8 mouse cellular contexts compared by ENCODE assay signal in the genomic region with DNA sequence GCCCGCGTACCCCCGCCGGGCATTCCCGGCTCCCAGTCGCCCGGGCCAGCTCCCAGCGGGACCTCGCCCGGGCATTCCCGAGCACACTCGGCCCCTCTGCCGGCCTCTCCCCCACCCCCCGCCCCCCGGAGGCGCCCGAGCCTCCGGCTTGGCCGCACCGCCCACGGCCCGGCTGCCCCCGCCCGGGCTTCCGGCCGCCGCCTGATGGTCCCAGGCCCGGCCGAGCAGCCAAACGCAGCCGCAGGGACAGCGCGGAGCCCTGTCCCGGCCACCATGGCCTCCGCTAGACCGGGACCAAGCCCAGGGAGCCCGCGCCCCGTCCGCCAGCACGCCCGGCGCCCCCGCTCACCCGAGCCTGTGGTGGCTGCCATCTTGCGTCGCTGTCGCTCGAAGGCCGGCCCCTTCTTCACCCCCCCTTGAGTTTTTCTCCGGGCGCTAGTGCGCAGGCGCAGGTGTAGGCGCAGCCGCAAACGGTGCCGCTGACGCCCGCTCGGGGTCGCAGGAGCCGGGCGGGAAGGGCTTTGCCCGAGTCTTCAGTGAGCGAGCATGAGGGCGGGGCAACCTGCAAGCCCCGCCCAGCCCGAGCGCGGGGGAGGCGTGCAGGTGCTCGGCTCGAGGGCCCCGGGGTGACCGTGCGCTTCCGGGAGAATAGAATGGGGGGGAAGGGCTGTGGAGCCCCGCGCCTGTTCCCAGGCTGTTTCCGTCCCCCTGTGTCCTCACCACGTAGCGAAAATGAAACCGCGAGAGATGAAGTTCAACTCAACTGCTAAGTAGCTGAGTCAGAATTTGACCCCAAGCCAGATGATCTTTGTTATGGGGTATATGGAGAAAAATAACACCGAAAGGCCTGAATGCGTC. TPM values are rescaled to one million over a fixed set of nuclear protein-coding genes. Genes with fewer than 3 reads are reported as not detected.
DNase-seq lines count a peak whose midpoint lies in the region; ATAC-seq and TF ChIP-seq lines count a peak whose summit lies in the region.

A gene (minus strand): TSS at position 505 of the 858 bp plus-strand sequence.

- H3K9me3 ChIP-seq in forebrain, embryonic 10.5 days, result no peaks in the 10 kb centered on the region
- H3K9me3 ChIP-seq in heart, embryonic 15.5 days (replicated peaks), result no peaks in the 10 kb centered on the region
- no peaks in the 10 kb centered on the region for H3K9me3 ChIP-seq in liver, embryonic 14.5 days (ENCODE audit: control insufficient read depth, low read length)
- no peaks in the 10 kb centered on the region for H3K9me3 ChIP-seq in neural tube, embryonic 11.5 days (ENCODE audit: control insufficient read depth, low read length)
- H3K9me3 ChIP-seq in stomach, postnatal 0 days (ENCODE audit: control insufficient read depth, low read length), result no peaks in the 10 kb centered on the region

- H3K9ac ChIP-seq in heart, embryonic 15.5 days, result peak within 1 kb of the TSS; percentile 93
- H3K9ac ChIP-seq in liver, embryonic 14.5 days (replicated peaks), result peak within 1 kb of the TSS; percentile 100
- peak within 1 kb of the TSS; percentile 91 for H3K9ac ChIP-seq in neural tube, embryonic 11.5 days (ENCODE audit: low read length)
- peak within 1 kb of the TSS; percentile 94 for H3K9ac ChIP-seq in stomach, postnatal 0 days (ENCODE audit: low read length)

- no peaks in the 10 kb centered on the region for H3K27me3 ChIP-seq in forebrain, embryonic 10.5 days (ENCODE audit: poor library complexity, severe bottlenecking)
- H3K27me3 ChIP-seq in heart, embryonic 15.5 days, result no peaks in the 10 kb centered on the region
- H3K27me3 ChIP-seq in liver, embryonic 14.5 days (ENCODE audit: control insufficient read depth, insufficient read depth, low read length), result no peaks in the 10 kb centered on the region
- H3K27me3 ChIP-seq in neural tube, embryonic 11.5 days (ENCODE audit: control insufficient read depth, insufficient read depth, low read length), result no peaks in the 10 kb centered on the region
- H3K27me3 ChIP-seq in stomach, postnatal 0 days (ENCODE audit: control insufficient read depth, insufficient read depth, low read length), result no peaks in the 10 kb centered on the region

- peak; percentile 92 for DNase-seq in c-Kit-negative CD71-positive TER-119-positive erythroid progenitor cells, embryonic 14.5 days (ENCODE audit: low read depth, low spot score)
- DNase-seq in forebrain, embryonic 10.5 days (ENCODE audit: extremely low spot score, low spot score), result peak; percentile 97
- peak; percentile 94 to 98 for DNase-seq in kidney, postnatal 25 days
- peak; percentile 90 to 96 (median 94) for DNase-seq in liver, embryonic 14.5 days (ENCODE audit: low read depth in 3 of 3, low spot score in 3 of 3)
- DNase-seq in neural tube, embryonic 11.5 days (ENCODE audit: low spot score), result peak; percentile 99
- peak; percentile 99 for DNase-seq in stomach, postnatal 0 days (ENCODE audit: low spot score)

- WGBS in forebrain, embryonic 10.5 days, result under 1% methylated on average over 86 of the region's 87 CpGs
- WGBS in heart, embryonic 15.5 days, result under 1% methylated on average over 87 of the region's 87 CpGs
- under 1% methylated on average over 87 of the region's 87 CpGs for WGBS in liver, embryonic 14.5 days (ENCODE audit: insufficient replicate concordance)
- 2% methylated on average over 85 of the region's 87 CpGs for WGBS in neural tube, embryonic 11.5 days
- WGBS in stomach, postnatal 0 days, result under 1% methylated on average over 83 of the region's 87 CpGs

- ATAC-seq in CD4-positive, CD25-positive, alpha-beta regulatory T cell, adult 4 months, result peak; percentile 82
- peak; percentile 85 for ATAC-seq in heart, embryonic 15.5 days (replicated peaks; ENCODE audit: insufficient number of reproducible peaks, insufficient read depth, low FRiP score, low read depth)
- ATAC-seq in liver, embryonic 14.5 days (ENCODE audit: insufficient read depth), result peak; percentile 70
- peak; percentile 81 for ATAC-seq in neural tube, embryonic 11.5 days (ENCODE audit: insufficient read depth, low FRiP score, low TSS enrichment)
- peak; percentile 91 for ATAC-seq in stomach, postnatal 0 days (ENCODE audit: low FRiP score, low TSS enrichment)

- H3K27ac ChIP-seq in forebrain, embryonic 10.5 days, result peak within 1 kb of the TSS; percentile 99
- peak within 1 kb of the TSS; percentile 93 for H3K27ac ChIP-seq in heart, embryonic 15.5 days
- H3K27ac ChIP-seq in liver, embryonic 14.5 days, result peak within 1 kb of the TSS; percentile 96
- peak within 1 kb of the TSS; percentile 83 for H3K27ac ChIP-seq in neural tube, embryonic 11.5 days (ENCODE audit: low read depth, low read length)
- H3K27ac ChIP-seq in stomach, postnatal 0 days (replicated peaks), result peak within 1 kb of the TSS; percentile 93

- peaks cover 68% of the 10 kb centered on the region for H3K4me1 ChIP-seq in forebrain, embryonic 10.5 days
- peaks cover 61% of the 10 kb centered on the region for H3K4me1 ChIP-seq in heart, embryonic 15.5 days (replicated peaks)
- peaks cover 58 to 69% of the 10 kb centered on the region in 2 experiments for H3K4me1 ChIP-seq in liver, embryonic 14.5 days (replicated peaks; ENCODE audit: control insufficient read depth in 2 of 2, insufficient read depth in 2 of 2, low read length in 1 of 2)
- H3K4me1 ChIP-seq in neural tube, embryonic 11.5 days (ENCODE audit: control insufficient read depth, insufficient read depth, low read length), result peaks cover 26% of the 10 kb centered on the region
- peaks cover 13% of the 10 kb centered on the region for H3K4me1 ChIP-seq in stomach, postnatal 0 days (replicated peaks; ENCODE audit: control insufficient read depth, insufficient read depth)

- peak; percentile 52 for TF ChIP-seq CTCF in liver, embryonic 14.5 days (IDR thresholded peaks at IDR 0.05; ENCODE audit: low read depth)
- peak; percentile 54 for TF ChIP-seq CTCF in stomach, postnatal 0 days (IDR thresholded peaks at IDR 0.05; ENCODE audit: low read depth)

- peak; percentile 50; the same call in 1 of the 2 replicates for TF ChIP-seq EP300 in liver, embryonic 14.5 days (IDR thresholded peaks at IDR 0.05; ENCODE audit: low read depth)
- peak; percentile 24 for TF ChIP-seq EP300 in stomach, postnatal 0 days (optimal IDR thresholded peaks at IDR 0.05)

- H3K4me3 ChIP-seq in forebrain, embryonic 10.5 days, result peak within 1 kb of the TSS; percentile 89
- peak within 1 kb of the TSS; percentile 85 for H3K4me3 ChIP-seq in heart, embryonic 15.5 days
- peak within 1 kb of the TSS; percentile 85 to 98 for H3K4me3 ChIP-seq in liver, embryonic 14.5 days (ENCODE audit: insufficient read depth in 1 of 2, low read depth in 2 of 2, low read length in 2 of 2)
- peak within 1 kb of the TSS; percentile 97 for H3K4me3 ChIP-seq in neural tube, embryonic 11.5 days (ENCODE audit: low read depth, low read length)
- peak within 1 kb of the TSS; percentile 90 for H3K4me3 ChIP-seq in stomach, postnatal 0 days (ENCODE audit: low read depth, low read length)

- H3K4me2 ChIP-seq in heart, embryonic 15.5 days, result peak within 1 kb of the TSS; percentile 91
- peak within 1 kb of the TSS; percentile 75 for H3K4me2 ChIP-seq in liver, embryonic 14.5 days (ENCODE audit: low read depth)
- H3K4me2 ChIP-seq in neural tube, embryonic 11.5 days (ENCODE audit: low read depth), result peak within 1 kb of the TSS; percentile 71
- peak within 1 kb of the TSS; percentile 90 for H3K4me2 ChIP-seq in stomach, postnatal 0 days (replicated peaks; ENCODE audit: low read depth)

- H3K36me3 ChIP-seq in forebrain, embryonic 10.5 days (replicated peaks), result peaks cover 32% of the 10 kb centered on the region
- no peaks in the 10 kb centered on the region for H3K36me3 ChIP-seq in heart, embryonic 15.5 days
- peaks cover 16% of the 10 kb centered on the region for H3K36me3 ChIP-seq in liver, embryonic 14.5 days (replicated peaks; ENCODE audit: control insufficient read depth, insufficient read depth, low read depth)
- H3K36me3 ChIP-seq in neural tube, embryonic 11.5 days (ENCODE audit: control insufficient read depth, insufficient read depth, low read length), result 0 out of 2 replicates have a peak, but pooled peaks cover 2% of the 10 kb centered on the region
- peaks cover 6% of the 10 kb centered on the region; the same call in 1 of the 2 replicates for H3K36me3 ChIP-seq in stomach, postnatal 0 days (ENCODE audit: control insufficient read depth, insufficient read depth, low read length)

RNA-seq across cellular contexts. Expression of the gene that starts here (rescaled TPM):
- 100 to 1,000 TPM; 373 to 544 TPM for polyA plus RNA-seq in CD4-positive, CD25-positive, alpha-beta regulatory T cell, adult 4 months (2017; shearing (Covaris generic))
- 414 and 416 TPM in 2 replicates for polyA plus RNA-seq in forebrain, embryonic 10.5 days (2016; fragmentation: Nextera tagmentation; extraction: Ambion mirVana)
- 179 and 216 TPM in 2 replicates for polyA plus RNA-seq in heart, embryonic 15.5 days (2015; fragmentation: Nextera tagmentation; extraction: Ambion mirVana)
- 75.0 and 75.9 TPM in 2 replicates for polyA plus RNA-seq in liver, embryonic 14.5 days (2012; rRNA removed)
- polyA plus RNA-seq in liver, embryonic 14.5 days (2014; fragmentation: Nextera tagmentation; extraction: Ambion mirVana), result 145 and 158 TPM in 2 replicates
- polyA plus RNA-seq in neural tube, embryonic 11.5 days (2014; fragmentation: Nextera tagmentation; extraction: Ambion mirVana), result 291 and 297 TPM in 2 replicates
- polyA plus RNA-seq in stomach, postnatal 0 days (2015; fragmentation: Nextera tagmentation; extraction: Ambion mirVana), result 234 and 253 TPM in 2 replicates

Comparison
In these comparisons a context has a peak if more than half of its experiments do, and no peak if none do; other contexts are left out.
1. Peak in every context shown above with its lines: DNase-seq, ATAC-seq, H3K4me3 ChIP-seq and H3K27ac ChIP-seq.